Mouse (Mus musculus) brain, embryonic 14.5 days (tissue): Measurements from ENCODE around the gene Ubr7.

Experiments
- CTCF ChIP-seq: fragments of 200-500 bp; IDR thresholded peaks from 2 replicates; pipeline ENCODE4 v1.5.1; 2012; ENCODE audit warnings: inconsistent platforms, mild to moderate bottlenecking, moderate library complexity, borderline replicate concordance; ENCODE audit not compliant: insufficient read depth, insufficient read length; ENCODE audit errors: extremely low read depth
- POLR2A ChIP-seq: fragments of 200-500 bp; IDR thresholded peaks from 2 replicates; pipeline ENCODE4 v1.6.1; 2012; ENCODE audit warnings: mild to moderate bottlenecking, inconsistent platforms, borderline replicate concordance; ENCODE audit not compliant: poor library complexity, insufficient read depth, insufficient read length, severe bottlenecking; ENCODE audit errors: extremely low read depth

- TF ChIP-seq CTCF (no peak), POLR2A (no peak)
These were observed 69.4 kb downstream of the Ubr7 start for GRCm38 (mm10) chr12:102827119-102827518.
